Mouse (Mus musculus) thymus, adult 2 months (tissue): Measurements from ENCODE around the gene Mettl21c.

Source experiments
- CTCF ChIP-seq: fragments of 200-500 bp; IDR thresholded peaks from 2 replicates; pipeline ENCODE4 v1.5.1; 2012; ENCODE audit warnings: mild to moderate bottlenecking, control low read depth, low read length, moderate library complexity, borderline replicate concordance; ENCODE audit not compliant: control insufficient read depth, poor library complexity, insufficient read depth; ENCODE audit errors: extremely low read depth
- POLR2A ChIP-seq: fragments of 200-500 bp; IDR thresholded peaks from 2 replicates; pipeline ENCODE4 v1.6.1; 2012; ENCODE audit warnings: mild to moderate bottlenecking, low read length, control low read depth, moderate library complexity; ENCODE audit not compliant: control insufficient read depth, poor library complexity, insufficient read depth; ENCODE audit errors: extremely low read depth

DNA sequence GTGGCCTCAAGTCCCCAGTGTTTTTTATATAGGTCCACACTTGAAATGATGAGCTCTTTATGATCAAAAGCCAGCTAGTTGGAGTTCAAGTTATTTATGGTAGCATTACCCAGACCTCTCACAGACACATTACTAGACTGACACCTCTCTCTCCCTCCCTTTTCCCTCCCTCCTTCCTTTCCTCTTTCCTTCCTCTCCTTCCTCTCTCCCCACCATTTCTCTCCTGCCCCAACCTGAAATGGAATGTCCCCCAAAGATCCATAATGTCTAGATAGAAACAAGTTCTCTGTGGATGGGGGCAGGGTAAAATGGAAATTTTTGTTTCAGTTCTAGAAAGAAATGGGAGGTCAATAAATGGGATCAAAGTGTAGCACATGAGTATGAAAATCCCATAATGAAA, at the start of gene Mettl21c:
- TF ChIP-seq CTCF (no peak), POLR2A (no peak)
